Mouse (Mus musculus): Measurements from ENCODE around the gene Otoa. TPM values are rescaled to one million over a fixed set of nuclear protein-coding genes. Genes with fewer than 3 reads are reported as not detected.

Gene Otoa
- polyA plus RNA-seq, 1 experiment from 2014 or later: 0.10 TPM

- no peaks in the 10 kb centered on the region for H3K36me3 ChIP-seq
- H3K4me1 ChIP-seq: peaks cover 31% of the 10 kb centered on the region
- WGBS: 50% methylated on average over 8 of the region's 8 CpGs
- no peak overlapping the region for H3K4me3 ChIP-seq
- H3K27me3 ChIP-seq: no peaks in the 10 kb centered on the region
- H3K4me2 ChIP-seq: no peak overlapping the region
- no peak overlapping the region for H3K27ac ChIP-seq
- no peaks in the 10 kb centered on the region for H3K9me3 ChIP-seq
- no peak overlapping the region for H3K9ac ChIP-seq
- ATAC-seq (ENCODE audit: insufficient number of reproducible peaks, low FRiP score, low TSS enrichment, low read depth): no peak
Measured at GRCm38 (mm10) chr7:121084840-121085453, 3.5 kb downstream of the Otoa start.

DNA sequence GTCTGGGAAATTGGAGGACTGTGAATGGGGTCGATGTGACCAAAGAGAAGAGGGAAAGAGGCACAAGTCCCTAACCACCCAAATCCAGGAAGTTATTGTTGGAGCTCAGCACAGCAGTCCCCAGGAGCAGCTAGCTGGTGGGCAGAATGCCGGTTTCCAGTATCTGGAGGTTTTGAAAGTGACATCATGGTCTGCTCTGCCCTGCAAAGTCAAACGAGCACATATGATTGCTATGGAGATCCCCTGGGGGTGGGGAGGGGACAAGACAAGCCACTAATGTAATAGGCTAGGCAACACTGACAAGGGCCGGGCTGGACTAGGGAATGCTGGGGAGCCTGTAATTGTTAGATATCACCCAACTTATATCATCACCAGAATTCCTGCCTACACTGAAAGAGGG lies 4.0 kb downstream of the Otoa start:
- no peaks in the 10 kb centered on the region for H3K27me3 ChIP-seq
- peak; percentile 37; the same call in 1 of the 2 replicates for ATAC-seq (ENCODE audit: insufficient number of reproducible peaks, low FRiP score, low TSS enrichment, low read depth)
- no peak overlapping the region for H3K4me3 ChIP-seq
- H3K9ac ChIP-seq: no peak overlapping the region
- no peak overlapping the region for H3K27ac ChIP-seq
- H3K9me3 ChIP-seq: no peaks in the 10 kb centered on the region
- WGBS: 14% methylated on average over 4 of the region's 4 CpGs
- no peaks in the 10 kb centered on the region for H3K36me3 ChIP-seq
- H3K4me2 ChIP-seq: no peak overlapping the region
- H3K4me1 ChIP-seq: peaks cover 31% of the 10 kb centered on the region

DNA sequence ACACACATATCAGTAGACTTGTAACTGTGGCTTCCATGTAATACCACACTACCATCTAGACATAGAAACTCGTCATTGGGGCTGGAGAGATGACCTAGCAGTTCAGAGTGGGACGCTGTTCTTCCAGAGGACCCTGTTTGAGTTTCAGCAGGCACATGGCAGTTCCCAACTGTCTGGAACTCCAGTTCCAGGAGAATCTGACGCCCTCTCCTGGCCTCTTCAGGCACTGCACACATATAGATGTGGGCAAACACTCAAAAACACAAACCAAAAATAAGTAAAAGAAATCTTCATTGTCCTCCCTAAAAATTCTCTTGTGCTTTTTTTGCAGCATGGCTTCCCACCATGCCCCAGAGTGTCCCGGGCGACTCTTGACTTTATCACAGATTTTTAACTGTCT lies 7.3 kb downstream of the Otoa start:
- Histone ChIP-seq H3K9ac (no peak overlapping the region), H3K36me3 (no peaks in the 10 kb centered on the region), H3K4me2 (no peak overlapping the region), H3K9me3 (no peaks in the 10 kb centered on the region), H3K27me3 (no peaks in the 10 kb centered on the region), H3K4me3 (no peak overlapping the region), H3K27ac (no peak overlapping the region), H3K4me1 (peaks cover 23% of the 10 kb centered on the region)
- 78% methylated on average over 5 of the region's 5 CpGs for WGBS
- no peak for ATAC-seq (ENCODE audit: insufficient number of reproducible peaks, low FRiP score, low TSS enrichment, low read depth)

DNA sequence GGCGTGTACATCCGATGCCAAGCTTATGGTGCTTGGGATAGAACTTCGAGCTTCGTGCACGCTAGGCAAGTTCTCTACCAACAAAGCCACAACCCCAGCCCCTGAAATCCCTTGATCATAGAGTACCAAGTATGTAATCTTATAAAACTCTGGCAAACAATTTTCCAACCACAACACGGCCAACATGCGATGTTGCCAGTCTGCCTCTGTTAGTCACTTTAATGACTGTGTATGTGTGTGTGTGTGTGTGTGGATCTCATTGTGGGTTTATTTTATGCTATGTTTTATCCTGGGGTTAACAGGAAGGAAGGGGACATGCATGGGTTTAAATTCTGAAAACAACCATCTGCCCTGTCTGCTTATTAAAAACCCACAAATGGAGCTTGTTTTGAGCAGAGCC lies 9.3 kb downstream of the Otoa start:
- Histone ChIP-seq H3K4me3 (no peak overlapping the region), H3K9me3 (no peaks in the 10 kb centered on the region), H3K36me3 (no peaks in the 10 kb centered on the region), H3K27ac (no peak overlapping the region), H3K4me2 (no peak overlapping the region), H3K9ac (no peak overlapping the region), H3K27me3 (no peaks in the 10 kb centered on the region), H3K4me1 (peaks cover 13% of the 10 kb centered on the region)
- no peak for ATAC-seq (ENCODE audit: insufficient number of reproducible peaks, low FRiP score, low TSS enrichment, low read depth)
- 77% methylated on average over 7 of the region's 7 CpGs for WGBS

GRCm38 (mm10) chr7:121093026-121093425 lies 11.6 kb downstream of the Otoa start:
- Histone ChIP-seq H3K36me3 (no peaks in the 10 kb centered on the region), H3K9ac (no peak overlapping the region), H3K9me3 (no peaks in the 10 kb centered on the region), H3K4me2 (no peak overlapping the region), H3K27me3 (no peaks in the 10 kb centered on the region), H3K27ac (no peak overlapping the region), H3K4me1 (no peaks in the 10 kb centered on the region), H3K4me3 (no peak overlapping the region)
- 64% methylated on average over 4 of the region's 4 CpGs for WGBS
- no peak for ATAC-seq (ENCODE audit: insufficient number of reproducible peaks, low FRiP score, low TSS enrichment, low read depth)

DNA sequence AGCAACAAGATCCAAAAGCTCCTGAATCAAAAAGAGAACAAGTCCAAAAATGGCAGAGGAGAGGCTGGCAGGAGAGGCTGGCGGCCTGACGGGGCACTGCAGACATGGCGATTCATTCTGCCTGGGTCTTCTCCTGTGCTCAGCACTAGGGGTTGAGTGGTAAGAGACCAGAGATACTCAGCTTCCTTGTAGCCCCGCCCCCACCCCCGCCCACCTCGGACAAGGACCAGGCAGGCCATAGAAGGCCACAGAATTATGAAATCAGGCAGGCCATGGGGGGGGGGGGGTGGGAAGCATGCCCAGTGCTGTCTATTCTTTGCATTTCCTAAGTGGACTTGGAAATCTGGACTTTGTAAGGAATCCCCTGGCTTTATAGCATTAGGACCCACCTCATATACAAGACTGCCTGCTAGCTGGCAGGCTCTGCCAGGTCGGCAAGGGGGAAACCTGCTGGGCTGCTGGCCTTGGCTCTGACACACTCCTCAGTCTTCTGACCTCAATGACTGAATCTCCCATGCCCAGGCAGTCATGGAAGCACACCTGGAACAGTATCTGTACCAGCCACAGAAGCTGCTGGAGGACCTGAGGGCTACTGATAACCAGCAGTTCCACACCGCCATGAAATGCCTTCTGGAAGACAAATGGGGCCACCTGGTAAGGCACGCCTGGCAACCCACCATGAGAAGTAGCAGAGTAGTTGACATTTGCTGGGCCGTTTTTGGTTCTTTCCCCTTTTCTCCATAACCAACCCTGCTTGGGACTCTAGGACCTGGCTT lies 17.4 kb downstream of the Otoa start:
- Histone ChIP-seq H3K9ac (no peak overlapping the region), H3K27ac (no peak overlapping the region), H3K9me3 (no peaks in the 10 kb centered on the region), H3K27me3 (no peaks in the 10 kb centered on the region), H3K4me3 (no peak overlapping the region), H3K4me1 (no peaks in the 10 kb centered on the region), H3K36me3 (no peaks in the 10 kb centered on the region), H3K4me2 (no peak overlapping the region)
- 71% methylated on average over 10 of the region's 10 CpGs for WGBS
- no peak for ATAC-seq (ENCODE audit: insufficient number of reproducible peaks, low FRiP score, low TSS enrichment, low read depth)

- no peaks in the 10 kb centered on the region for H3K9me3 ChIP-seq
- no peak overlapping the region for H3K4me2 ChIP-seq
- no peak overlapping the region for H3K27ac ChIP-seq
- no peak for ATAC-seq (ENCODE audit: insufficient number of reproducible peaks, low FRiP score, low TSS enrichment, low read depth)
- no peak overlapping the region for H3K9ac ChIP-seq
- H3K4me3 ChIP-seq: no peak overlapping the region
- H3K27me3 ChIP-seq: no peaks in the 10 kb centered on the region
- WGBS: 59% methylated on average over 3 of the region's 3 CpGs
- H3K36me3 ChIP-seq: no peaks in the 10 kb centered on the region
- no peaks in the 10 kb centered on the region for H3K4me1 ChIP-seq
Measured at GRCm38 (mm10) chr7:121107851-121108250, 26.4 kb downstream of the Otoa start.

DNA sequence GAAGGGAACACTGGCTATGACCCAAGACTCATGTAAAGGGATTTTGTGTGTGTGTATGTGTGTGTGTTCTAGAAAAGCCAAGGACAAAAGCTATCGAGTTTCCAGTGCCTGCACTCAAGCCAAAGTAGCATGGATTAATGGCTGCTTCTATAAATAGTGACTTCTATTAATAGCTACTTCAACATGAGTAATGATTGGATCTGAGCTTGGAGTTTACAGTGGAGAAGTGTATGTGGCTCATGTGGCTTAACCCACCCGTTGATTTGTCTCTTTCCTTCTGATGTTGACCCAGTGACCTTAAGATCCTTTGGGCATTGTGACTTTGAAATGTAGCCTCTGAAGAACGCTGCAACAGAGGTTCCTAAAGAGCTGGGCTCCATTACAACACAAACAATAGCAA lies 29.9 kb downstream of the Otoa start:
- H3K27me3 ChIP-seq: no peaks in the 10 kb centered on the region
- H3K9me3 ChIP-seq: no peaks in the 10 kb centered on the region
- no peak overlapping the region for H3K4me3 ChIP-seq
- no peak overlapping the region for H3K9ac ChIP-seq
- no peaks in the 10 kb centered on the region for H3K36me3 ChIP-seq
- H3K4me1 ChIP-seq: no peaks in the 10 kb centered on the region
- no peak overlapping the region for H3K4me2 ChIP-seq
- WGBS: 41% methylated on average over 3 of the region's 3 CpGs
- no peak for ATAC-seq (ENCODE audit: insufficient number of reproducible peaks, low FRiP score, low TSS enrichment, low read depth)
- no peak overlapping the region for H3K27ac ChIP-seq

DNA sequence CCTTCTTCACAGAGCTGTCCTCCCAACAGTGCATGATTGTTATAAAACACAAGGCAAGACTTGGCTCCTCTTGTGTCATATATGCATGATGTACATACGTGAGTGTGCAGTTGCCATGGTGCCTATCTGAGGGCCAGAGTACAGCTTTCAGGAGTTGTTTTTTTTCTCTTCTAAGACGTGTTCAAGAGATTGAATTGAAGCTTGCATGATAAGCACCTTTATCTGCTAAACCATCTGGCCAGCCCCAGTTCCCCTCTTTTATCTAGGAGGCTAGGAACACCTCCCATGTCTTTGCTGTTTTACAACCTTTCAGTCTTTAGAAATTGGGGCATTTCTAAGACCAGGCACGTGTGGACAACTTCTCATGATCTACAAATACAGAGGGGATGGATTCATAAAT lies 30.3 kb downstream of the Otoa start:
- ATAC-seq (ENCODE audit: insufficient number of reproducible peaks, low FRiP score, low TSS enrichment, low read depth): no peak
- Histone ChIP-seq H3K27ac (no peak overlapping the region), H3K36me3 (no peaks in the 10 kb centered on the region), H3K4me3 (no peak overlapping the region), H3K9me3 (no peaks in the 10 kb centered on the region), H3K4me2 (no peak overlapping the region), H3K27me3 (no peaks in the 10 kb centered on the region), H3K4me1 (no peaks in the 10 kb centered on the region), H3K9ac (no peak overlapping the region)
- 64% methylated on average over 3 of the region's 3 CpGs for WGBS

DNA sequence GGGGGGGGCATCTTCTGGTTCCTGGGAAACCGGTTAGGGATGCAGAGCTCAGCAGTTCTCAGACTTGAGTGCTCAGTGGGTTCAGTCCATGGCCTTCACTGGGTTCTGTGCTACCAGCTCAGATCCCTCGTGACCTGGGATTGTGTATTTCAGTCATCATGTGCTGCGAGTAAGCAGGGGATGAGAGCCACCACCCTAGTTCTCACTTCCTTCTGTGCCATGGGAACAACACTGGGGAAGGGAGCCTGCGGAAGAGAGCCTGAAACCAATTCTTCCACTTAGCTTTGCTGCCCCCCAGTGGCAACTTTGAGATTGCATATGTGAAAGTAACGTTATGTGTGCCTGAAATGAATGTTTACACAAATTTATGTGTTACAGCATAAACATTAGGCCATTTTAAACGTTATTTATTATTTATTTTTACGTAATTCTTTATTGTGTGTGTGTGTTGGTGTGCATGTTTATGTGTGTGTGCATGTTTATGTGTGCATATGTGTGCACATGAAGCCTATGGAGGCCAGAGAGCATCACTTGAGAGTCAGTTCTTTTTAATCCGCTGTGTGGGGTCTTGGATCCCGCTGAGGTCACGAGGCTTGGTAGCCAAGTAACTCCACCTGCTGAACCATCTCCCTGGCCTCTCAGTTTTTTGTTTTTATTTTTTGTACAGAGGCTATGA lies 38.8 kb downstream of the Otoa start:
- 12% methylated on average over 10 of the region's 10 CpGs for WGBS
- ATAC-seq (ENCODE audit: insufficient number of reproducible peaks, low FRiP score, low TSS enrichment, low read depth): no peak
- H3K9ac ChIP-seq: no peak overlapping the region
- H3K27ac ChIP-seq: no peak overlapping the region
- no peak overlapping the region for H3K4me2 ChIP-seq
- H3K4me3 ChIP-seq: no peak overlapping the region
- no peaks in the 10 kb centered on the region; the same call in 1 of the 2 replicates for H3K4me1 ChIP-seq
- H3K9me3 ChIP-seq: no peaks in the 10 kb centered on the region
- no peaks in the 10 kb centered on the region for H3K36me3 ChIP-seq
- H3K27me3 ChIP-seq: no peaks in the 10 kb centered on the region

DNA sequence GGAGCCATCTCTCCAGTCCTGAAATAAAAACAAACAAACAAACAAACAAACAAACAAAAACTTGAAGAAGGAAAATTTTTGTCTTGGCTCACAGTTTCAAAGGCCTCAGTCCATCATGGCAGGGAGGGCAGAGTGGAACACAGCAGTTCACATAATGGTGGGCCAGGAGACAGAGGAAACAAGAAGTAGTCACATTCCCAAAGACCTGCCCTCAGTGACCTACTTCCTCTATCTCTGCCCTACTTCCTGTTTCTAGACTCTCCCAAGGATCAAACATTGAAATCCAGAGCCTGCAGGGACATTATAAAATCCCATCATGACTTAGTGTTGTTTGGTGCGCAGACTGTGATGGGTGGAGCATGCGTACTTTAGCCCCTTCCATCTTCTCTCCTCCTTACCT lies 49.4 kb downstream of the Otoa start:
- Histone ChIP-seq H3K4me2 (no peak overlapping the region), H3K4me1 (no peaks in the 10 kb centered on the region), H3K36me3 (no peaks in the 10 kb centered on the region), H3K9me3 (no peaks in the 10 kb centered on the region), H3K4me3 (no peak overlapping the region), H3K9ac (no peak overlapping the region), H3K27ac (no peak overlapping the region), H3K27me3 (no peaks in the 10 kb centered on the region)
- WGBS: 88% methylated on average over 2 of the region's 2 CpGs
- no peak for ATAC-seq (ENCODE audit: insufficient number of reproducible peaks, low FRiP score, low TSS enrichment, low read depth)

GRCm38 (mm10) chr7:121141274-121141673 lies 59.8 kb downstream of the Otoa start:
- Histone ChIP-seq H3K4me2 (no peak overlapping the region), H3K4me3 (no peak overlapping the region), H3K27ac (no peak overlapping the region), H3K27me3 (no peaks in the 10 kb centered on the region), H3K9ac (no peak overlapping the region), H3K9me3 (no peaks in the 10 kb centered on the region), H3K4me1 (no peaks in the 10 kb centered on the region), H3K36me3 (no peaks in the 10 kb centered on the region)
- WGBS: 70% methylated on average over 5 of the region's 5 CpGs
- ATAC-seq (ENCODE audit: insufficient number of reproducible peaks, low FRiP score, low TSS enrichment, low read depth): no peak

Data from limb, embryonic 15.5 days (tissue).